Mouse (Mus musculus) forebrain, embryonic 11.5 days (tissue): ENCODE data around the gene Gjb4. TPM values are rescaled to one million over a fixed set of nuclear protein-coding genes. Genes with fewer than 3 reads are reported as not detected.

Experiments
- ATAC-seq: fragments of 200-750 bp; cut with Nextera tagmentation; replicated peaks from 2 replicates; pipeline ENCODE4 v1.8.0; 2017; ENCODE audit warnings: moderate TSS enrichment; ENCODE audit not compliant: low FRiP score
- DNase-seq: peaks from one replicate; pipeline ENCODE4 v3.0.0-alpha.2; 2017; ENCODE audit warnings: low spot score
- H3K27ac ChIP-seq: fragments of 300-500 bp; sonication (generic); 2 replicates; pipeline ENCODE4 v1.5.1; 2014; ENCODE audit warnings: low read depth, low read length
- H3K27me3 ChIP-seq: fragments of 300-500 bp; sonication (generic); 2 replicates; pipeline ENCODE4 v1.6.1; 2014; ENCODE audit warnings: mild to moderate bottlenecking, low read length, mixed read lengths; ENCODE audit not compliant: control insufficient read depth, insufficient read depth
- H3K36me3 ChIP-seq: fragments of 300-500 bp; sonication (generic); 2 replicates; pipeline ENCODE4 v1.6.1; 2014; ENCODE audit warnings: mild to moderate bottlenecking, low read length, moderate library complexity, mixed read lengths; ENCODE audit not compliant: control insufficient read depth, insufficient read depth
- H3K4me1 ChIP-seq: fragments of 300-500 bp; sonication (generic); replicated peaks from 2 replicates; pipeline ENCODE4 v1.6.1; 2014; ENCODE audit warnings: low read length, mixed read lengths; ENCODE audit not compliant: control insufficient read depth, insufficient read depth
- H3K4me2 ChIP-seq: fragments of 300-500 bp; sonication (generic); 2 replicates; pipeline ENCODE4 v1.6.1; 2014; ENCODE audit warnings: low read depth, mild to moderate bottlenecking, low read length, moderate library complexity, mixed read lengths; ENCODE audit not compliant: severe bottlenecking
- H3K4me3 ChIP-seq: fragments of 300-500 bp; sonication (generic); 2 replicates; pipeline ENCODE4 v1.5.1; 2014; ENCODE audit warnings: low read depth, low read length
- H3K9ac ChIP-seq: fragments of 300-500 bp; sonication (generic); 2 replicates; pipeline ENCODE4 v1.6.1; 2014; ENCODE audit warnings: low read length
- H3K9me3 ChIP-seq: fragments of 300-500 bp; sonication (generic); 2 replicates; pipeline ENCODE4 v1.6.1; 2016; ENCODE audit warnings: low read length, mixed read lengths; ENCODE audit not compliant: control insufficient read depth
- WGBS: fragments of 180-500 bp; shearing (Covaris S2); extraction: QIAGEN DNeasy Blood & Tissue Kit; methylation state at CpG from one replicate; pipeline ENCODE4 v1.1.7; 2014; 5-methylcytosine and 5-hydroxymethylcytosine counted together
- polyA plus RNA-seq: library from polyadenylated mRNA; unstranded; fragments of >200 nt; fragmentation: Nextera tagmentation; extraction: Ambion mirVana; gene quantifications from 2 replicates; pipeline ENCODE4 v1.2.1, GENCODE M21; 2014

Gene Gjb4
- polyA plus RNA-seq, 1 experiment from 2014 or later: not detected

- peaks cover 7% of the 10 kb centered on the region; the same call in 1 of the 2 replicates for H3K27me3 ChIP-seq
- no peak overlapping the region for H3K9ac ChIP-seq
- H3K4me2 ChIP-seq: no peak overlapping the region
- 64% methylated on average over 24 of the region's 24 CpGs for WGBS
- DNase-seq (no peak), ATAC-seq (no peak)
- H3K9me3 ChIP-seq: no peaks in the 10 kb centered on the region
- H3K4me1 ChIP-seq: peaks cover 7% of the 10 kb centered on the region
- no peak overlapping the region for H3K4me3 ChIP-seq
- no peak overlapping the region for H3K27ac ChIP-seq
- no peaks in the 10 kb centered on the region for H3K36me3 ChIP-seq
Measured at GRCm38 (mm10) chr4:127312349-127312748, 41.5 kb downstream of the Gjb4 start.

GRCm38 (mm10) chr4:127311561-127311960, 42.3 kb downstream of the Gjb4 start:
- Histone ChIP-seq H3K9me3 (no peaks in the 10 kb centered on the region), H3K4me3 (no peak overlapping the region), H3K27ac (no peak overlapping the region), H3K9ac (no peak overlapping the region), H3K27me3 (peaks cover 7% of the 10 kb centered on the region; the same call in 1 of the 2 replicates), H3K36me3 (no peaks in the 10 kb centered on the region), H3K4me2 (no peak overlapping the region), H3K4me1 (peaks cover 7% of the 10 kb centered on the region)
- WGBS: 60% methylated on average over 9 of the region's 9 CpGs
- DNase-seq (no peak), ATAC-seq (no peak)

DNA sequence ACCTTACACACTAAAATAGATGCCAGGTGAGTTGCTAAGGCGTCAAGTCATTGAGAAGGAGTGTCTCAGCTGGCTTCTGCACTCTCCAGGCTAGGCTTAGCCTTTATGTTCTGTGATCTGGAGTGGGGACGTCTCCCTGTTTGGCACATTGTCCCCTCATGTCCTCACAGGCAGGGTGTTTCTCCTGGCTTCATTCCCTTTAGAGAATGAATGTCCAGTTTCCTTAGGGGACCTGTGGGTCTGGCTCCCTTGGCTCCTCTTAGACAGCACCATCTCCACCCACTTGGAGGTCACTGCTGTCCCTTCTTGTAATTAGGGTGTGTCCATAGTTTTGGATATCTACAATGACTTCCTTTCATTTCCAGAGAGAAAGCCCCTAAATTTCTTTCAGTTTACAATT, 47.0 kb downstream of the Gjb4 start:
- H3K4me1 ChIP-seq: no peaks in the 10 kb centered on the region
- H3K27ac ChIP-seq: no peak overlapping the region
- no peaks in the 10 kb centered on the region for H3K36me3 ChIP-seq
- no peaks in the 10 kb centered on the region for H3K27me3 ChIP-seq
- ATAC-seq (no peak), DNase-seq (no peak)
- H3K9ac ChIP-seq: no peak overlapping the region
- H3K9me3 ChIP-seq: no peaks in the 10 kb centered on the region
- no peak overlapping the region for H3K4me2 ChIP-seq
- no peak overlapping the region for H3K4me3 ChIP-seq
- 58% methylated on average over 2 of the region's 2 CpGs for WGBS

- Histone ChIP-seq H3K9me3 (no peaks in the 10 kb centered on the region), H3K4me2 (no peak overlapping the region), H3K4me3 (no peak overlapping the region), H3K4me1 (no peaks in the 10 kb centered on the region), H3K36me3 (no peaks in the 10 kb centered on the region), H3K27me3 (no peaks in the 10 kb centered on the region), H3K9ac (no peak overlapping the region), H3K27ac (no peak overlapping the region)
- WGBS: 91% methylated on average over 3 of the region's 3 CpGs
- DNase-seq: no peak
- ATAC-seq: no peak
Measured at GRCm38 (mm10) chr4:127303796-127304195, 50.1 kb downstream of the Gjb4 start.

Other genes starting within 250 kb of the Gjb4 start
- gene Tmem35b, start 230.4 kb downstream of the Gjb4 start, polyA plus RNA-seq: 11.8 and 12.6 TPM in 2 replicates
- 3.1 and 4.2 TPM in 2 replicates for gene Dlgap3, start 184.9 kb downstream of the Gjb4 start, polyA plus RNA-seq
- gene Smim12, start 110.3 kb downstream of the Gjb4 start, polyA plus RNA-seq: 53.3 and 54.5 TPM in 2 replicates
- gene Gja4, start 40.0 kb downstream of the Gjb4 start, polyA plus RNA-seq: 12.3 and 13.9 TPM in 2 replicates
- gene Gjb3, start 23.2 kb downstream of the Gjb4 start, polyA plus RNA-seq: 0.56 and 0.94 TPM in 2 replicates
- 0.21 and 0.45 TPM in 2 replicates for gene Gjb5, start 4.1 kb upstream of the Gjb4 start, polyA plus RNA-seq